Mouse (Mus musculus) thymus, postnatal 4 days (tissue): ENCODE data around the gene Mex3d.

Experiments used
- DNase-seq: peaks from one replicate; pipeline ENCODE4 v3.0.0; 2021

The Mex3d gene

GRCm38 (mm10) chr10:80387522-80387959, at the start of gene Mex3d:
Gene Mex3d, minus strand, starts transcription at chr10:80387659.
- DNase-seq: peak; percentile 97

GRCm38 (mm10) chr10:80436276-80436675, 48.8 kb upstream of the Mex3d start:
- DNase-seq: peak; percentile 79

DNA sequence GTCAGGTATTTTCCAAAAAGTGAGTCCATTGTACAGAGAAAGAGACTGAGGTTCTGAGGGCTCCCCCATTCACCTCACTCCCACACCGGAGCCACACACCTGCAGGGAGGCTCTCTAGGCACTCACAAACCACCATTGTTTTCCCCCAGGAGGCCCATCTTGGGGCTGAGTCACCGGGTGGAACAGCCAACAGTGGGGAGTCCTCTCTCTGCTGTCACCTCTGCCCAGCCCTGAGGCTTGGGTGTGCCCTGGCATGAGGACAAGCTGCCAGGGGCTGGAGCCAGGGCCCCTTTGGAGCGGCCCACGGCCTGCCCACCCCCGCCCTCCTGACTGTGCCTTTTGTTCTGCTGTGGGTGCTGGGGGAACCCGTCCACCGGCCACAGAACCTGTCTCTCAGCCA, 48.3 kb upstream of the Mex3d start:
- peak; percentile 45 for DNase-seq

GRCm38 (mm10) chr10:80434823-80435222, 47.4 kb upstream of the Mex3d start:
- no peak for DNase-seq

DNA sequence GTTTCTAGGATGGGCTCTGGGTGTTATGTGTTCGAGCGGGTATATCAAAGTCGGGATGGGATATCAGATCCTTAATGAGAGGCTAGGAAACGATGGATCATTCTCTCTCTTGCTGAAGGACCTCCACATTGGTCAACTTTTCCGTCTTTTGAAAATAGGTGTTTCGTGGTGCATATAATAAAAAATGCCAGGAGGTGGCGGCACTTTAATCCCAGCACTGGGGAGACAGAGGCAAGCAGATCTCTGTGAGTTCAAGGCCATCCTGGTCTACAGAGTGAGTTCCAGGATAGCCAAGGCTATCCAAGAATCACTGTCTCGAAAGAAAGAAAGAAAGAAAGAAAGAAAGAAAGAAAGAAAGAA, 46.8 kb upstream of the Mex3d start:
- no peak for DNase-seq

- peak; percentile 99 for DNase-seq
Measured at GRCm38 (mm10) chr10:80433513-80434232, 46.2 kb upstream of the Mex3d start, which contains the start of gene Tcf3. Gene Tcf3, minus strand, starts transcription at chr10:80433647.

GRCm38 (mm10) chr10:80432936-80433512, 45.6 kb upstream of the Mex3d start:
- DNase-seq: peak; percentile 81

- no peak for DNase-seq
Measured at GRCm38 (mm10) chr10:80432387-80432785, 44.9 kb upstream of the Mex3d start.

GRCm38 (mm10) chr10:80431570-80432386, 44.3 kb upstream of the Mex3d start:
- DNase-seq: peak; percentile 72

DNA sequence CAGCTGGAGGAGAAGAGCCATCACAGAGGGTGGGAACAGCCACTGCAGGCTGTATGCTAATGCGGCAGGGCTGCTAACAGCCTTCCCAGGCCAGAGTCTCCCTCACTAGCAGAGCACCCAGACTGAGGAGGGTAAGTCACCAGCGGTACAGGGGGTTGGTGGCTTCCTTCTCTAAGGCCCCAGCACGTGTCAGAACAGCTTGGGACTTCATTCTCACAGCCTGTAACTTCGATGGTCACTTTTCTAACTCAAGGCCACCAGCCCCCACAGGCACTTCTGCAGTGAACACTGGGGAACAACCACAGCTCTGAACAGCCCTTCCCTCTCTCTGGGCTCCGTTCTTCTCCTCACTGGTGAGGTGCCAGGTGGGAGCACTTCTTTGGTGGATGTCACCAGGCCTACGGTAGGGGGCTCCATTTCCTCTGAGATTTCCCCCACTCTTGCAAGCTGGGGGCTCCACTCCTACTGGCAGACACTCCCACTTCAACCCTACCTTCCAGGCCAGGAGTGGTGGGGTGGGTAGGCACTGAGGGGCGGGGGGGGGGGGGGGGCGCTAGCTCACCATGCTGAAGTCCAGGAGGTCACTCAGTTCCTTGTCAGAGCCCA, 43.0 kb upstream of the Mex3d start:
- DNase-seq: peak; percentile 54

DNA sequence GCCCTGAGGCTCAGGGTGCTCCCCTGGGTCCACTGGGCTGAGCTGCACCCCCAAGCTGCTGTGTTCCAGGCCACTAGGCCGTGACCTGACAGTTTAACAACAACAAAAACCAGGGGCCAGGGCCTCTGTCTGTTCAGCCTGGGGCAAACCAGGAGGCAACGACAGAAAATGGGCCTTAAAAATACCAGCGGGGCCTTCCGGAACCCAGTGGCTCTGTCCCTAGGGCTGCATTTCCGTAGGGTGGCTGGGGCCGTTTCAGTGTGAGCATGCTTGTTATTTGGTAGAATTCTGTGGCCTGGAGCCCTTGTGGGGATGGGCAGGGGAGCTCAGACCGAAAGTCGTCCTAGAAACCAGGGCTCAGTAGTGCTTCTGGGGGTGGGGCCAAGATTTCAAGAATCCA, 42.3 kb upstream of the Mex3d start:
- DNase-seq: no peak

GRCm38 (mm10) chr10:80425041-80425440, 37.6 kb upstream of the Mex3d start:
- no peak for DNase-seq

DNA sequence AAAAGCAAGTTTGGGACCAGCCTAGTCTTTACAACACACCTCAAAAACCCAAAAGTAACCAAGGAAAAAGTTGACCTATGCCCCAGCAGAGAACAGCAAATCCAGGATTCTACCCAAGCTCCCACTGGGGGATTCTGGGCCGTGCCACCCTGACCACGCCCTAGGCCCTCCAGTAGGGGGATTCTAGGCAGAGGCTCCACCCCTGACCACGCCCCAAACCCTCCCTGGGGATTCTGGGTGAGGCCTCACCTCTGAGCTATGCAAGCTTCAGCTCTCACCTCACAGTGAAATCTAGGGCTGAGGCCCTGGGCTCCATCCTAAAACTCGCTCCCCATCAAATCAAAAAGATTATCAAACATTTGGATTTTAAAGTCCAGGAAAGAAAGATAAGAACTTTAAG, 36.1 kb upstream of the Mex3d start:
- DNase-seq: peak; percentile 63

DNA sequence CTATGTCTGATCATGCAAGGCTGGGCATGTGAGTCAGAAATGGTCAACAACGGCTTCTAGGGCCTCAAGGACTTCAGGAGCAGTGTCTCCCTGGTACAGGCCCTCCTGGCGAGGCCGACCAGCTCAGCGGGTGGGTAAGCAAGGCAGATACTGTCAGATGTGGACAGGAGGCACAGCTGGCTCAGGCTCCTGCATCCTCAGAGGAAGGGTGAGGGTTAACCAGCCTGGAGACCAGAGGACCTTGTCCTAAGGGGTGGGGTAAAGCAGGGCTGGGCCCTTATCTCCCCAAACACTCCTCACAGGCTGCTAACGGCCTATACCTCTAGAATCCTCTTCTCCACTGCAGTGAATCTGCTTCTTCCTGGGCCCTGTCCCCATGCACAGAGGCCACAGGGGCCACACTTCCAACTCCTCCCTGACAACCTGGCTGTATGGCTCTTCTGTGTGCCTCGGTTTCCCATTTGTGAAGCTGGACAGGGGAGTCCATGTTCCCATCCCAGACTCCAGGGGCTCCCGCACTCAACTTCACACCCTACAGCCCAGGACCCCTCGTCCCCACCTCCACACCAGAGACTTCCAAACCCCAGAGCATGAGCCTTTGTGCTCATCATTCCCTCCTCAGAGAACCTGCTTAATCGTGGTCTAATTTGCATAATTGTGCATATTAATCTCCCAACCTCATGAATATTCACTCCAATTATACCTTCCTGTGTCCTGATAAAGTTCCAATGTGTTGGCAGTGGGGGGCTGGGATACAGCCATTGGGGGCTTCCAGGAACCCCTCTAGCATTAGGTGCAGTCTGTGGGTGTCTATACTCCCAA, 34.4 kb upstream of the Mex3d start:
- DNase-seq: no peak

DNA sequence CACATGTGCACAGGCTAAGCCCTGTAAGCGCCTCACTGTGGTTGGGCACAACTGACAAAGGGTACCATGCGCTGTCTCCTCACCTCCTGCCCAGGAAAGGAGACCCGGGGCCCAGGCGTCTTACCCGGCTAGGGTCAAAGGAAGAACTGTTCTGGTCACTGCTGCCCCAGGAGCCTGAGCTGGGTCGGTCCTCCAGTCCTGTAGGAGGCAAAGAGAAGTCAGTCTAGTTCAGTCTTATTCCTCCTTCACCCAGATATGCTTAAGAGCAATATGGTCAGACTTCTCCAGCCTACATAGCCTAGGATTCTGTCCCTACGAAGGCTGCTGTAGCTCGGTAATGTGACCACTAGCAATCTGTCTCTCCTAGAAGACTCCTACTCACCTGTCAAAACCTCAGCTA, 33.7 kb upstream of the Mex3d start:
- DNase-seq: no peak

DNA sequence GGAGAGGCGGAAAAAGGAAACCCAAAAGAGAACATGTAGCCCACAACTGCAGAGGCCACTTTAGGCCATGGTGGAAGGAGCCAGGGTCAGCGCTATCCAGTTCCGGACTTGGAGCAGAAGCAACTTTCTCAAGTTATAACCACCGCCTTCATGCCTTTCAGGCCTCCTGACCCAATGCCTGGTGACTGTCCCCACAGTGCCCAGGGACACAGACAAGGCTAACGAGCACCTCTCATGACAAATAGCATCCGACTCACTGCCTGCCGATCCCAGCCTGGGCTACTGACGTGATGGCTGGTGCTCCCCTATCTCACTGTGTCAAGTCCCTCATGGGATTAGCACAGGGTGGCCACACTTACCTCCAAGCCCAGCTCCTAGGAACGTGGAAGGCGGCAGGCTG, 33.3 kb upstream of the Mex3d start:
- DNase-seq: no peak

GRCm38 (mm10) chr10:80419419-80419818, 32.0 kb upstream of the Mex3d start:
- no peak for DNase-seq

DNA sequence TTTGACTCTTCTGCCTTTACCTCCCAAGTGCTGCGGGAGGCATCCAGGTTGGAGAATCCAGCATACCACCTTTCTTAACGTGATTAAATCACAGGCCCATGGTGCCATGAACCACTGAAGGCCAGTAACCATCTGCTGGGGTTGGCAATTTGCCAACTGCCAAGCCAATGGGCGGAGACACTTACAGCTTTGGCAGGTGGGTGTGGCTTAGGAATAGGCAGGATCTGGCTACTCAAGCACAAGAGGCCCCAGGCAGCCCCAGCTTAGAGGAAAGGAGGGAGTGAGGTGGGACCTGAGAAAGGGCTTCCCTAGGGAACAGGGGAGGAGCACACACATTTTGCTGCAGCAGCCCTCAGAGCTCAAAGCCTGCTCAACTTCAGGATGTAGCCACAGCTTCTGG, 30.9 kb upstream of the Mex3d start:
- DNase-seq: no peak

DNA sequence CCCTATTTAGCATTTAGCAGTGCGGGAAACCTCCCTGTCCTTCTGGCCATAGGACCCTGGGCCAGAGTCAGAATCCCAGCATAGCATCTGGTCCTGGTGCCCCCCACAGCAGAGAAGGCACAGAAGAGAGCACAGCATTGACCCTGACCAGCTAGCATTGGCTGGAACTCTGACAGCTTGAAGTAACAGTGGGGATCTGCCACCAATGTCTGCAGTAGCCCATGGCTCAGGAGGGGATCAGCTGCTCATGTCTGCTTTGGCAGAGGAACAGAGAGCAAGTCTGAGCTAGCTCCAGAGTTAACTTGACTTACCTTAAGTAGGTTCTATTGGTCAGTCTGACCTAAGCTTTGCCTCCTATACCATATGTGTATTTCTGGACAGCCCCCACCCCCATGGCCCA, 30.4 kb upstream of the Mex3d start:
- DNase-seq: no peak

DNA sequence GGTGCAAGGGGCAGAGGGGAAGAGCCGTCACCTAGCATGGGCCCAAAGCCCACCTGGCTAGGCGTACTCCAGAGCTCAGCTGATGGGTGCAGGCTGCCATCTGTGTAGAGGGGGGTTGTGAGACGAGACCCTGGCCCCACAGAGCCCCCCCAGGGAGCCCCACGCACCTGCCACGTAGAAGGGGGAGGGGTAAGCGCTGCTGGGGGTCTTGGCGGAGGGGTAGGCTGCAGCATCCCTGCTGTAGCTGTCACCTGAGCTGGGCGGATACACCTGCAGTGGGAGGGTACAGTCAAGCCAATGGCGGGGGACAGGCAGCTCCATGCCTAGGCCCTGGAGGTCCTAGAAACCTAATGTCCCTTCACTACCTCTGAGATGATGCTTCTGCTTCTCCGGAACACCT, 29.9 kb upstream of the Mex3d start:
- DNase-seq: no peak

DNA sequence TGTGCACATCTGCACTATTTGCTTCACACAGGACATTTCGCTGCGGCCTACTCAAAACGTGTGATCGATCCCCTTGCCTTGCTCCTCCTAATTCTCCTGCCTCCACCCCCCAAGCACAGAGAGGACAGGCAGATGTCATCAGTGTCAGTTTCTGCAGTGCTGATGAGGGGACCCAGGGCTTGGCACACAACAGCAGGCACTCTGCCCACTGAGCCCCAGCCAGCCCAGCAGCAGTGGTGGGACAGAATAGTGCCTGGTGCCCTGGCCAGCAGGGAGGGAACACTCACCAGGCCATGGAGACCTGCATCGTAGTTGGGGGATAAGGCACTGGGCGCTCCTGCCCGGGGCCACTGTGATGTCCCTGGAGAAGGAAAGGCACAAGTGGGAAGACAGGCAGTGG, 28.1 kb upstream of the Mex3d start:
- DNase-seq: no peak
